Comparison of ENCODE assay signal across 8 mouse cellular contexts in genomic region chr7:64021241-64022108, GRCm38 (mm10).
DNase-seq lines count a peak whose midpoint lies in the region; ATAC-seq lines count a peak whose summit lies in the region.

No protein-coding gene starts in this region.

- no peak overlapping the region for H3K9ac ChIP-seq in kidney, embryonic 16.5 days (replicated peaks; ENCODE audit: low read length)

- no peaks in the 10 kb centered on the region for H3K27me3 ChIP-seq in kidney, embryonic 16.5 days (ENCODE audit: insufficient read depth, low read length)

- 55% methylated on average over 9 of the region's 9 CpGs for WGBS in kidney, embryonic 16.5 days

- H3K36me3 ChIP-seq in kidney, embryonic 16.5 days (ENCODE audit: insufficient read depth, low read length): no peaks in the 10 kb centered on the region

- no peak for DNase-seq in kidney, postnatal 14 days
- peak; percentile 52 for DNase-seq in cerebellum, adult 11 months
- DNase-seq in frontal cortex, postnatal 14 days (ENCODE audit: low spot score in 2 of 2): peak; percentile 28 to 66
- DNase-seq in left cerebral cortex, postnatal 36 days (ENCODE audit: low spot score in 2 of 2): peak; percentile 47 to 53
- peak; percentile 60 to 78 for DNase-seq in right cerebral cortex, postnatal 10 days (ENCODE audit: low spot score in 2 of 2)
- DNase-seq in urinary bladder, postnatal 4 days (ENCODE audit: low spot score in 2 of 2): no peak
- no peak for DNase-seq in urinary bladder, postnatal 25 days (ENCODE audit: low spot score)

- intact Hi-C loops in left cerebral cortex, postnatal 36 days (cut with DNase I): no loop called here

- no peak overlapping the region for H3K4me3 ChIP-seq in kidney, embryonic 16.5 days (ENCODE audit: low read length)

- no peaks in the 10 kb centered on the region for H3K4me1 ChIP-seq in kidney, embryonic 16.5 days (ENCODE audit: insufficient read depth, low read length)

- H3K27ac ChIP-seq in kidney, embryonic 16.5 days (ENCODE audit: low read length): no peak overlapping the region

- no peak overlapping the region for H3K4me2 ChIP-seq in kidney, embryonic 16.5 days (replicated peaks; ENCODE audit: low read depth, low read length)

- peak; percentile 62 for ATAC-seq in kidney, embryonic 16.5 days (ENCODE audit: low FRiP score, low TSS enrichment)

- H3K9me3 ChIP-seq in kidney, embryonic 16.5 days (ENCODE audit: low read length): no peaks in the 10 kb centered on the region

Comparison
In these comparisons a context has a peak if more than half of its experiments do, and no peak if none do; other contexts are left out.
1. DNase-seq: peak in cerebellum, adult 11 months (single experiment), frontal cortex, postnatal 14 days (2 of 2), left cerebral cortex, postnatal 36 days (2 of 2) and right cerebral cortex, postnatal 10 days (2 of 2); none in kidney, postnatal 14 days (single experiment), urinary bladder, postnatal 4 days (0 of 2) and urinary bladder, postnatal 25 days (single experiment).